Mouse (Mus musculus) natural killer cell, adult 2 months (primary cell): ENCODE data around the gene Crb1.
"Not testable (repeated sequence)": the region's sequence is repeated elsewhere in the genome, so short reads cannot be mapped to it uniquely, and the experiment has no call there.

Experiments
- DNase-seq, 2 experiments: peaks; one replicate each; pipeline ENCODE4 v3.0.0; 2022; ENCODE audit warnings: low spot score in 2 of 2

Gene Crb1

GRCm38 (mm10) chr1:139328811-139329210, 48.1 kb downstream of the Crb1 start:
- no peak for DNase-seq

DNA sequence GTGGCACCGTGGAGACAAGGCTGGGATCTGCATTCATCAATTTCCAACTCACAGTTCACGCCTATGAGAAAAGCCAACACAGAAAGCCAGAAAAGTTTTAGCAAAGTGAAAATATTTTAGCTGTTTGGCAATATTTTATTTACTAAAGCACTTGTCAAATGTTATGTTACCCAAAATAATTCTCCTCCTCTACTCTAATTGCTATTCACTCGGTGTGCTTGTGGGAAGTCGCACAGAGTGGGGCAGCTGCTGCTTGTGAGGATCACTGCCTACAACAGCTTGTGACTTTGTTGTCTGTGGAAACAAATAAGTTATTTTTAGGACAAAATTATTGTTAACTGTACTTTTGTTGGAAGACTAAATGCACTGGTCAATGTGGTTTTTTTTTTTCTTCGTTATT, 48.6 kb downstream of the Crb1 start:
- no peak for DNase-seq

- no peak for DNase-seq
Measured at GRCm38 (mm10) chr1:139325378-139325777, 51.5 kb downstream of the Crb1 start.

GRCm38 (mm10) chr1:139319798-139320197, 57.1 kb downstream of the Crb1 start:
- no peak for DNase-seq

DNA sequence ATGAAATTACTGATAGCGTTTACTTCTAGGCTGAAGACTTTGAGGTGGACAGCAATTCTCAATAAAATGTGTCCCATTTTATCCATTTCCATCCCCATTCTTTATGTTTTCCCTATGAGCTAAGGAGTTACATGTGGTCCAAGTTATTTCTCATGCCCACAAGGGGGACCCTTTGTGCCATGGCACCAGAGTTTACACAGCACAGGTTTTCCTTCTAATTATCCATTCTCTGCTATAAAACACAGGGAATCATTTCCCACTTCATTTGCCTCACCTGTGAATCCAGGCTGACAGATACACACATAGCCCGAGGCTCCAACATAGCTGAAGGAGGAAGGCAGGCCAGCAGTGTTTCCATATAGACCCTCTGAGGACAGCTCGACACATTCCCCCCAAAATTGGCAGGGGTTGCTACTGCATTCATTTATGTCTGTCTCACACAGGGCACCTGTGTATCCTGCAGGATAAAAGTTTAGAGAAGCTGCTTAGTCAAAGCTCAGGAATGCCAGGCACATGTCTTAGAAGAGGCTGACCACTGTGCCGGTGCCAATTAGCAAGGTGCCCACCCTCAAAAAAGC, 62.5 kb downstream of the Crb1 start:
- DNase-seq, result no peak

- no peak for DNase-seq
Measured at GRCm38 (mm10) chr1:139308915-139309314, 68.0 kb downstream of the Crb1 start.

DNA sequence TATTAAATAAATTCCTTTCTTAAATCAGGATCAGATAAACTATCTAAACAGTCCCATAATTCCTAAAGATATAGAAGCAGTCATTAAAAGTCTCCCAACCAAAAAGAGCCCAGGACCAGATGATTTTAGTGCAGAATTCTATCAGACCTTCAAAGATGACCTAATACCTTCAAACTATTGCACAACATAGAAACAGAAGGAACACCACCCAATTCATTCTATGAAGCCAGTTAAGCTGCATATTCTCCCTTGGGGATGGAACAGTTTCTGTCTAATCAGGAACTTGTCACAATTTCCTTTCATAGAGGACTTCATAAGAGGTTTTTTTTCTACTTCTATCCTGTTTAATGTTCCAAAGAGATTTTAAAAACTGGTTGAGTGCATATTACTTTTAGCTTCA, 74.4 kb downstream of the Crb1 start:
- not testable (repeated sequence) for DNase-seq

DNA sequence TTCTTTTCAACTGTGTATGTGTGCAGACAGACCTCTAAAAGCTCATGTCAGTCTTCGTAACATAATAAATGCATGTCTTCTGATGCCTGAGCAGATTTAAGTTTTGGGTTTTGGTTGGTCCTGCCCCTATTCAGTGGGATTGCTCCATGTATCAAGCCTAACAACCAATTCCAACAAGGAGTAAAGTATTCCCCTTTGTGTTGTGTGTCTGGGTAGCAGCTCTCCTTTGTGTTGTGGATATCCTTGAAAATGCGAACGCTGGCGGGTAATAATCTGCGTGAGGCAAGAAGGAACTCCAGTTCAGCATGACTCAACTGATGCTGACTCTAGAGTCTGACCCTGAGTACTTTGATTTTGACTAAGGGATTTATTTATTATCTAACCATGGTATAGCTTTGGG, 75.1 kb downstream of the Crb1 start:
- no peak for DNase-seq

- no peak for DNase-seq
Measured at GRCm38 (mm10) chr1:139292023-139292422, 84.9 kb downstream of the Crb1 start.

- DNase-seq, result no peak
Measured at GRCm38 (mm10) chr1:139291593-139291992, 85.3 kb downstream of the Crb1 start.

- no peak for DNase-seq
Measured at GRCm38 (mm10) chr1:139276619-139277320, 100.1 kb downstream of the Crb1 start.

DNA sequence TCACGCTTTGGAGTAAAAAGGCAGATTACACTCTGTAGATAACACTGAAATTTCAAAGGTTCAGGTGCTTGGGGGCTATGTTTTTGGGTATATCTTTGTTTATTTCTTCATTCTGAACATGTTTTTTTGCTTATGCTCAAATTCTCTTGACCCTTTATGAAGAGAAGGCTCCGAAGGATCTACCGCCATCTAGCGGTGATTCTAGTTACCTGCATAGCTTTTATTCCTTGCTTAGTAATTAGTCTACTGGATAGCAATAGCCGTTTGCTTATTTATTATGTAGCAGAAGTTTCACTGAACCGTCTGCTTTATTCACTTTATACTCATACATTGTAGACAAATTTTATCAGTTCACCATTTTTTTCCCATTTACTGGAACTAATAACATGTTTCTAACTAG, 109.1 kb downstream of the Crb1 start:
- DNase-seq, result peak; percentile 20 to 27

- DNase-seq, result no peak
Measured at GRCm38 (mm10) chr1:139264245-139264644, 112.7 kb downstream of the Crb1 start.

- DNase-seq, result no peak
Measured at GRCm38 (mm10) chr1:139263158-139263557, 113.7 kb downstream of the Crb1 start.

DNA sequence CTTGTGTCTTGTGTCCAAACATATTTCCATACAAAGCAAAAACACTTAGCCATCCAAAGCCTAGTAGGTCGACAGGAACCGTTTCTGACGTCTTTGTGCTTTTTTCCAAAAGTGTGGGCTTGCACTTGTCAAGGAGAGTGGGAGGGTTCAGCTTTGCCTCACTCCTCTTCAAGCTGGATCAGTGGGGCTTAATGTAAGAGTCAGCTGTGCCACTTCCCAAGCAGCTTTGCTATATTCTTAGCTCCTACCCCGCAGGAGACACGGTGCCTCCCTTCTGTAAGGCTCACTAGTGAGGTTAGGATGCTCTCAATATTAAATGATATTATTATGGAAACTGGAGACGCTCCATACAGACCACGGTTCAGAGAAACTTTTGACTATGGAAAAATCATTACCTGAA, 121.3 kb downstream of the Crb1 start:
- DNase-seq, result no peak

DNA sequence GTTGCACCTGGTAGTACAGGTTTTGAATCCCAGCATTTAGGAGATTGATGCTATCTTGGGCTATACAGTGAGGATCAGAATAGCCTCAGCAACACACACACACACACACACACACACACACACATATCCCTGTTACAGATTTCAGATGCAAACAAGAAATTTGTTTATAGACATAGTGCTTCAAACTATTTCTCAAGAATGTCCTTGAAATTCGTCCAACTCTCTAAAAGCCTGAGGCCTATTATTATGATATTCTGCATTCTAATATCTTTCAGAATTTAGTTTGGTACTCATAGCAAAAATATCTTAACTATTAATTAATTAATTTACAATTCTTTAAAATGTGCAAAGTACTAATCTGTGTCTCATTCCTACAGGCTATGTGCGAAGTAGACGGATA, 124.9 kb downstream of the Crb1 start:
- DNase-seq, result no peak

DNA sequence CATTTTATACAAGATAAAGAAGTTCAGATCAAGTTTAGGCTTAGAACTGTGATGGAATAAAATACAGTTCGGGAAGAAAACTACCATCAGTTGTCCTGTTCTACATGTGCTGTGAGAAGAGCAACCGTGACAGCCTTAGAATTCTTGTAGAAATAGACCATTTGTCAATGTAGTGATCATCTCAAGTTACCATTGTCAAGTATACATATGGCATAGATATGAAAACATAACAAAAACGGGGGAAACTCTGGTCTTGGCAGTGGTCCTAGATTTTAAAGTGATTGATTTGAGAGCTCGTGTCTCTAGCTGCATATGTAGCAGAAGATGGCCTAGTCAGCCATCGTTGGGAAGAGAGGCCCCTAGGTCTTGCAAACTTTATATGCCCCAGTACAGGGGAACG, 127.7 kb downstream of the Crb1 start:
- no peak for DNase-seq

GRCm38 (mm10) chr1:139246723-139247380, 130.0 kb downstream of the Crb1 start:
- no peak for DNase-seq

DNA sequence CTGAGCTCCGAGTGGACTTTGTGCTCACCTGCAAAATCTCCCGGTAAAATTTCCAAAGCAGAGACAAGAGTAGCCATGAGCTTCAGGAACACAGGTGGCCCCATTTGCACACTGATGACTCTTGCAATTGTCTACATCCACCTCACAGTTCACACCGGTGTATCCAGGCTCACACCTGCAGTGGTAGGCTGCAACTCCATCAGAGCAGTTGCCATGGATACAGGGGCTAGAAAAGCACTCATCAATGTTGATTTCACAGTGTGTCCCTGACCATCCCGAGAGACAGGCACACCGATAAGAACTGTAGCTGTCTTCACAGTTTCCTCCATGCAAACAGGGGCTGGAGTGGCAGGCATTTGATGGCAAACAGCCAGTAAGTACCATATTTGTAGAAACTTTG, 140.1 kb downstream of the Crb1 start:
- DNase-seq, result no peak

GRCm38 (mm10) chr1:139234611-139235568, 142.0 kb downstream of the Crb1 start:
- DNase-seq, result no peak

GRCm38 (mm10) chr1:139232636-139233035, 144.3 kb downstream of the Crb1 start:
- no peak for DNase-seq

GRCm38 (mm10) chr1:139224309-139224949, 152.5 kb downstream of the Crb1 start:
- DNase-seq, result no peak
